In genomic region chr13:81176820-81177219, GRCm38 (mm10) we compare ENCODE assay signal across 21 mouse cellular contexts.
DNase-seq lines count a peak whose midpoint lies in the region; ATAC-seq and TF ChIP-seq lines count a peak whose summit lies in the region.
"Had no signal": no experiment of that assay in that cellular context is flagged by ENCODE, and none has a peak within 500 bp of the region (broad histone marks: within the 10 kb centered on the region; RNA-seq: fewer than 3 reads in every experiment).

No protein-coding gene starts in this region.

- 95% methylated on average over 4 of the region's 4 CpGs for WGBS in forebrain, postnatal 0 days

- H3K27me3 ChIP-seq in forebrain, postnatal 0 days (ENCODE audit: insufficient read depth, low read length), result no peaks in the 10 kb centered on the region
- H3K27me3 ChIP-seq: forebrain, embryonic 13.5 days; heart, embryonic 13.5 days had no signal

- no peak overlapping the region for H3K9ac ChIP-seq in forebrain, postnatal 0 days
- H3K9ac ChIP-seq: forebrain, embryonic 13.5 days; heart, embryonic 13.5 days; hindbrain, embryonic 14.5 days had no signal

- no peaks in the 10 kb centered on the region for H3K9me3 ChIP-seq in forebrain, postnatal 0 days (ENCODE audit: low read length)
- H3K9me3 ChIP-seq: embryonic facial prominence, embryonic 10.5 days; forebrain, embryonic 13.5 days; heart, embryonic 13.5 days; hindbrain, embryonic 10.5 days had no signal

- no peak overlapping the region for H3K4me2 ChIP-seq in forebrain, postnatal 0 days (ENCODE audit: low read depth)
- H3K4me2 ChIP-seq: forebrain, embryonic 13.5 days; heart, embryonic 13.5 days; hindbrain, embryonic 14.5 days had no signal

- H3K4me1 ChIP-seq in forebrain, postnatal 0 days (ENCODE audit: insufficient read depth), result no peaks in the 10 kb centered on the region
- H3K4me1 ChIP-seq: embryonic facial prominence, embryonic 10.5 days; hindbrain, embryonic 10.5 days had no signal

- no peak overlapping the region for H3K27ac ChIP-seq in forebrain, postnatal 0 days (ENCODE audit: low read depth, low read length)
- H3K27ac ChIP-seq: embryonic facial prominence, embryonic 10.5 days; forebrain, embryonic 13.5 days; gastrocnemius, adult 2 months; heart, embryonic 13.5 days; hindbrain, embryonic 10.5 days; hindbrain, embryonic 14.5 days had no signal

- DNase-seq in CD4-positive, CD25-positive, alpha-beta regulatory T cell, adult 2 months (ENCODE audit: low read depth, low spot score), result peak; percentile 9
- peak; percentile 18 to 63 for DNase-seq in natural killer cell, adult 2 months (ENCODE audit: low spot score in 2 of 2)
- no peak for DNase-seq in cerebellum, postnatal 36 days
- DNase-seq in adipocyte (ENCODE audit: low spot score), result no peak
- DNase-seq in forebrain, postnatal 0 days, result no peak
- DNase-seq: adrenal gland, postnatal 10 days; cerebellum, adult 11-12 months; cerebellum, adult 9-10 months; cerebellum, postnatal 25 days; gastrocnemius, adult 2 months; gastrocnemius, postnatal 25 days; heart, adult 11 months had no signal

- no peak overlapping the region for H3K4me3 ChIP-seq in forebrain, postnatal 0 days (ENCODE audit: low read depth, low read length)
- H3K4me3 ChIP-seq: embryonic facial prominence, embryonic 10.5 days; forebrain, embryonic 13.5 days; gastrocnemius, adult 2 months; heart, embryonic 13.5 days; hindbrain, embryonic 10.5 days had no signal

- ATAC-seq in CD4-positive, CD25-positive, alpha-beta regulatory T cell, adult 4 months, result no peak
- ATAC-seq in granulocyte monocyte progenitor cell, adult 5-6 weeks (replicated peaks; ENCODE audit: poor library complexity, severe bottlenecking), result peak; percentile 72
- ATAC-seq in megakaryocyte progenitor cell, adult 5-6 weeks (replicated peaks; ENCODE audit: poor library complexity), result peak; percentile 74
- no peak for ATAC-seq in forebrain, postnatal 0 days
- ATAC-seq: forebrain, embryonic 13.5 days; intestine, embryonic 16.5 days had no signal

- H3K36me3 ChIP-seq in forebrain, postnatal 0 days (ENCODE audit: insufficient read depth), result no peaks in the 10 kb centered on the region
- H3K36me3 ChIP-seq: embryonic facial prominence, embryonic 10.5 days; heart, embryonic 13.5 days had no signal

- TF ChIP-seq CTCF in forebrain, postnatal 0 days (IDR thresholded peaks at IDR 0.05; ENCODE audit: low read depth), result no peak

Comparison
In these comparisons a context has a peak if more than half of its experiments do, and no peak if none do; other contexts are left out.
1. DNase-seq: peak in CD4-positive, CD25-positive, alpha-beta regulatory T cell, adult 2 months (single experiment) and natural killer cell, adult 2 months (2 of 2); none in cerebellum, postnatal 36 days (0 of 2), adipocyte (single experiment) and forebrain, postnatal 0 days (single experiment).
2. ATAC-seq: peak in granulocyte monocyte progenitor cell, adult 5-6 weeks (single experiment) and megakaryocyte progenitor cell, adult 5-6 weeks (single experiment); none in CD4-positive, CD25-positive, alpha-beta regulatory T cell, adult 4 months (single experiment) and forebrain, postnatal 0 days (single experiment).